Mouse (Mus musculus): ENCODE results near the gene Dclre1b.

Dclre1b gene

DNA sequence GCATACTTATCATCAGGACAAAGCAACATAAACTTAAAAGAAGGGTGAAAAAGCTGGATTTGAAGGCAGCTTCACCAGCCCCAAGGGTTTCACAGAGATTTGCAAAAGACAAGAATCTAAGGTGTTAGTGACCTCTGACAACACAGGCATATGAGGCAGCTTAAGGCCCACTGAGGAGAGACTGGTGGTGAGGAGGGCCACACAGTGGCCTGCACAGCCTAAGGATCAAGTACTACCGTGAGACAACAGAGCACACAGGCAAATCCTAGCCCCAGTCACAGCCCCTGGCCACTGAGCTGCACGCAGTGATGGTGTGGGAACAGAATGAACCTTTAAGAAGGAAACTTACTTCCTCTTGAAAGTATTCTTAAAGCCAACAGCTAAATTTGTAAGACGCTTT is 35.7 kb downstream of the Dclre1b start:
- no peak for DNase-seq (ENCODE audit: low read depth, low spot score)

DNA sequence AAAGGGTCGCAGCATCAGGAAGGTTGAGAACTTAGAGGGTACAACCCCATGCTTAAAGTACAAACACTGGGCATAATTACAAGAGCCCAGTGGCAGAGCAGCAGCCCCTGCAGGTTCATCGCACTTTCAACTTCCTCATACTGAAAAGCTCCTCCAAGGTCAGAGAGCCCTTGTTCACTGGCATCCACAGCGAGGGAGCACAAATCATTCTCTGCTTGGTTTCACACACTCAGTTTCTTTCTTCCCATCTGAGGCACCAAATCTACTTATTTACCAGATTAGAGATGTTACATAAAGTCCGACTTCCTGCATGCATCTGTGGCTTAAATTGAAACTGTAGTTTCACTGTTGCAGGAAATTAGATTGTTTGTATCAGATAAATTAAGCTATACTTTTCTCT is 36.4 kb downstream of the Dclre1b start:
- no peak for DNase-seq (ENCODE audit: low read depth, low spot score)

DNA sequence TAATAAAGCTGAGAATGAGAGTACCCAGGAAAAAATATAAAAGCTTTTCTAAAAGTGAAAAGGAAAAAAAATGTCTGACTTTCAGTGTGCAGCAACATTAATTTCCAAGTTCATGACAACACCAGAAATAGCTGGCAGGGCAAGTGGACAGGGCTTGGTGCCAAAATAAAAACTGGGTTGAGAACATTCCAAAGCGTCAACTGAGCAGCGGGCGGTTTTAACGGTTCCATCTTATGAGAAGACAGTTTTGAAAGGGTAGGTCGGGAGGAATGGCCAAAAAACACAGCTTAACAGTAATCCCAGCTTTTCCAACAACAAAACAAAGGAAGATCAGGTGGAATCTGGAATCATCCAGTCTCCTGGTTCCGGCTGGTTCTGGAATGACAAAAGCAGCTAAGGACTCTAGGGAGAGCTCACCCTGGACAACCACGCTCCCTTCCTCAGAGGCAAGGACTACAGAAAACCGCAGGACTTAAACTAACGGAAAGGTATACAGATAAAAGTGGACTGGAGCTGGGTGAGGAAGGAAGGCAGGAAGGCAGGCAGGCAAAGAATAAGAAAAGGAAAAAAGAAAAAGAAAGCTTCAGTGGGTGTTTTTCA is 37.6 kb downstream of the Dclre1b start:
- no peak for DNase-seq (ENCODE audit: low read depth, low spot score)

DNA sequence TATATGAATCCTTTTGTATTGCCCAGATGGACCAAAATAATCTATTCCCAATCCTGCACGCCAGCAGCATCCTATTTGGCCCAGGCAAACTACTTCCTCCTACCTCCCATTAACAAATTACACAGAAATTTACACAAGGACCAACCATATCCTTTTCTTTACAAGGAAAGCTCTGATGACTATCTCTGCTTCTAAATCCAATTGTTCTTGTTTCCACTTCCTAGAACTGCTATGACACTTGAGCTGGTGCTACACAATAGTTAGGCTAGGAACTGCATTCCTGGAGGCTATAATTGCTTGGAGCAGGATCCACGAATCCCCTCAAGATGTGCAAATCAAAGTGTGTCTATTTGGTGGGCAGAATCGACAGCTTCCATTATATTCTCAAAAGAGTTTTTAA is 42.5 kb downstream of the Dclre1b start:
- DNase-seq (ENCODE audit: low read depth, low spot score): no peak

DNA sequence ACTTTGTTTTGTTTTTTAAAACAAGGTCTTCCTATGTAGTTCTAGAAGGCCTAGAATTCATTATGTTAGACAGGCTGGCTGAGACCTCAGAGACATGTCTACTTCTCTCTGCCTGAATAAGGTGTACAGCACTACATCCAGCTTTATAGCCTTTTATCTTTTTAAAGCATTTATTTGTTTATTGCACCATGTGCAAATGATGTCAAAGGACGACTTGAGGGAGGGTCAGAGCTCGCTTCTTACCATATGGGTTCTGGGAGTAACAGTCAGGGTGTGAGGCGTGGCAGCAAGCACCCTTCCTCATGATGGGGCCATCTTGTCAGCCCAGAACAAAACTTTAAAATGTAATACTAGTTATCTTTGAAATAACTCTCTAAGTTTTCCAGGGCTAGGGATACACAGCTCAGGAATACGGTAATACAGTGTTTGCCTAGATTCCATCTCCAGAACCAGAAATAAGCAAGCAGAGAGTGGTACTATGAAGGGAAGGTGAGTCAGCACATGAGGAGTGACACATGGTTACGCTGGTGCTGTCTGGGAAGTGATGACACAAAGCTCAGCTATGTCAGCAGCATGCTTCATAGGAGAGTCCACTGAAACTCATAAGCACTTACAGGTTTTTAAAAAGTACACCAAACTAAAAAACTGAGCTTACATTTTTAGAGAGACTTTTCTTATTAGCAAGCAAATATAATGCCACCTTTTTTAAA is 49.8 kb downstream of the Dclre1b start:
- no peak for DNase-seq (ENCODE audit: low read depth, low spot score)

DNA sequence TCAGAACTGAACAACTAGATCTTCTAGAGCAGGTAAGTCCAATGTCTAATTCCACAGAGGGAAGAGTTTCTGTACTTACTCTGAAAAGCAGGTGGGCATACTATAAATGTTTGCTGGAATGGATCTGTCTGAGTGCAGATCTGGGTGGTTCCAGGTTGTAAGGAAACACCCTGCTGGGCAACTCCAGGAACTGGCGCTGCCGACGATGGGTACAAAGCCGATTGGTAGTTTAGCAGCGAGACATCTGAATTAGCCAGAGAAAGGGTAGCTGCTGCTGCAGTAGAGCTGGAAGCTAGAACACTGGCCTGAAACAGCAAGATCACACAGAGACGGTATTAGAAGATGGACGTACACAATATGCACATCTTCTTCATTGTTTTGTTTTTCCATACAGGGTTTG is 50.8 kb downstream of the Dclre1b start:
- DNase-seq (ENCODE audit: low read depth, low spot score): no peak

DNA sequence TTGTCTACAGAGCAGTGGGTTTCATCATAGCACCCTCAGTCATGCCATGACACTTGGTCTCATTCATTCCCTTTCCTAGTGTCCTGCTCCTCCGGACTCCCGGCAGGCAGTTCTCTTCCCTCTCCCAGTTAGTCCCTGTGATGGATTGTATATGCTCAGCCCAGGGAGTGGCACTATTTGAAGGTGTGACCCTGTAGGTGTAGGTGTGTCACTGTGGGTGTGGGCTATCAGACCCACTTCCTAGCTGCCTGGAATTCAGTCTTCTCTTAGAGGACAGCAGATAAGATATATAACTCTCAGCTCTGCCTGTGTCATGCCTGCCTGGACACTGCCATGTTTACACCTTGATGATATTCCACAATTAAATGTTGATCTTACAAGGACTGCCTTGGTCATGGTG is 52.3 kb downstream of the Dclre1b start:
- no peak for DNase-seq (ENCODE audit: low read depth, low spot score)

DNA sequence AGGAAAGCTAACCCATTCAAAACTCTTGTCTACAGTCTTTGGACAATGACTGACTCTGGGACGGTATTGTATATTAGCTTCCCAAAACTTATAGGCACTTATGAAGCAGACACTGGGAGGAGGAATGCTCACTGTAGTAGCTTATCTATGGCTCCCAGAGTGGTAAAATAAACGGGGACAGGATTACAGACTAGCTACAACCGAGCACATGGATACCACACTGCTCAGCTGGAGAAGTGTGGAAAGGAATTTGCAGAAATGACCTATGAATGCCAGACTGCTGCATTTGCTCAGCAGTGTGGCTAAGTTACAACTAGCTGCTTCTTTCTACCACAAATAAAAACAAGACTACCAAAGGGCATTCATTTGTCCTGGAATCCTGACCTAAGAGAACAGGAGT is 53.9 kb downstream of the Dclre1b start:
- DNase-seq (ENCODE audit: low read depth, low spot score): no peak

DNA sequence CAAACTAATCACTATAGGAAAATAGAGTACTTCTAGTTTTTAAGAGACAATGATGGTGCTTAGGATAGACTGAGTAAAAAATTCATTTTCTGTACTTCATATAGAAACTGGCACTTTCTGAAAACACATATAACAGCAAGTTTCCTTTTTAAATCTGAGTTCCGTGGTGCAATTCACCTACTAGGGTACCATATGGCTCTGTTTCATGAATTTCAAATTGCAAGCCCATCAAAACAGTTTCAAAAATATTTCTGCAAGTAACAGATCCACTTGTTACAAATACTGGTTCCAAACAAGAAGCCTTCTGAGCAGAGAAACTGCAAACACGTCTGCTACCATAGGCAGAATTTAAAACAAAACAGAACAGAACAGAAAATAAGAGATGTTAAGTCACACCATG is 57.7 kb downstream of the Dclre1b start:
- no peak for DNase-seq (ENCODE audit: low read depth, low spot score)
